Mouse (Mus musculus) left cerebral cortex, adult 18-20 months (tissue): ENCODE results near the gene Dnpep. TPM values are rescaled to one million over a fixed set of nuclear protein-coding genes. Genes with fewer than 3 reads are reported as not detected.

Experiments
- DNase-seq, 2 experiments: peaks; one replicate each; pipeline ENCODE4 v3.0.0; 2021 to 2022; ENCODE audit warnings: low spot score in 2 of 2, mixed read lengths in 1 of 2
- total RNA-seq, 2 experiments: library from RNA; stranded (reverse); gene quantifications; 2 replicates each; pipeline ENCODE4 v1.2.3; 2021

Dnpep gene
- total RNA-seq, 2 experiments from 2014 or later, result 56.5 to 57.4 TPM

DNA sequence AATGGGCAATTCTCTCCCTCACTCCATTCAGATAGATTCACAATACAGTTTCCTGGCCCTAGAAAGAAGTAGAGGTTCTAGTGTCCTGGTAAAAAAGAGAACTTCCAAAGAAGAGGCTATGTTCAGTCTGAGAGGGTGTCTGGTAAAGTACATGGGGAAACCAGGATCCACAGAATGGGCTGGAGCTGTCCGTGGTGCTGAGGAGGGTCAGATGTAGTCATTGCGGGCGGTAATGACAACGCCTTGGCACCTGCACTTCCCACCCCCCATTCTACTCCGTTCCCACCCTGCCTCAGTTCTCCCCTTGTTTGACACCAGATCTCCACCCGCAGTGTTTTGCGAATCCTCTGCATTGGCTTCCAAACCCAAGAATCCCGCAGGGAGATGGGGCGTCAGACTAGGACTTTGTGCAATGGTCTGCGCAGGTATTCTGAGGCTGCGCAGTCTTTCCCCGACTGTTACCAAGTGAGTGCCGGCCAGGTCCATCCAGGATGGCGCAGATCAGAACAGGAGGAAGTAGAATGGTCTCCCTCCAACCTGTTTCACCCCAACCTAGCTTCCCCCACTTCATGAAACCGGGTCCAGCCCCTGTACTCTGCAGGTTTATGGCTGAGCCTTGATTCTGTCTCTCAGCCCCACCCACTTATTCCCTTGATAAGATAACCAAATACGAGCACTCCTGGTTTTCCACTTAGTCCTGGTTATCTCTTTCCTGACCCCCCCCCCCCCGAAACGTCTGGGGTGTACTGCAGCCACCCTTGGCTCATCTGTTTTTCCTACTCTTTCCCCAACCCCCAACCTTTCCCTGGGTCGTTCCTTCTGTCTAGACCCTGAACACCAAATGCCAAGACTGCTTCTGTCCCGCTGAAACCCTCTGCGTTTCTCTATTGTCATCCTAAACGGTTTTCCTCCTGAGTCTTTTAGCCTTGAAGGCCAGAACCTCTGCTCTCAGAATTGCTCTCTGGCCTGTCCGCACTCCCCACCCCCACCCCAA is 40.3 kb downstream of the Dnpep start:
- no peak for DNase-seq

DNA sequence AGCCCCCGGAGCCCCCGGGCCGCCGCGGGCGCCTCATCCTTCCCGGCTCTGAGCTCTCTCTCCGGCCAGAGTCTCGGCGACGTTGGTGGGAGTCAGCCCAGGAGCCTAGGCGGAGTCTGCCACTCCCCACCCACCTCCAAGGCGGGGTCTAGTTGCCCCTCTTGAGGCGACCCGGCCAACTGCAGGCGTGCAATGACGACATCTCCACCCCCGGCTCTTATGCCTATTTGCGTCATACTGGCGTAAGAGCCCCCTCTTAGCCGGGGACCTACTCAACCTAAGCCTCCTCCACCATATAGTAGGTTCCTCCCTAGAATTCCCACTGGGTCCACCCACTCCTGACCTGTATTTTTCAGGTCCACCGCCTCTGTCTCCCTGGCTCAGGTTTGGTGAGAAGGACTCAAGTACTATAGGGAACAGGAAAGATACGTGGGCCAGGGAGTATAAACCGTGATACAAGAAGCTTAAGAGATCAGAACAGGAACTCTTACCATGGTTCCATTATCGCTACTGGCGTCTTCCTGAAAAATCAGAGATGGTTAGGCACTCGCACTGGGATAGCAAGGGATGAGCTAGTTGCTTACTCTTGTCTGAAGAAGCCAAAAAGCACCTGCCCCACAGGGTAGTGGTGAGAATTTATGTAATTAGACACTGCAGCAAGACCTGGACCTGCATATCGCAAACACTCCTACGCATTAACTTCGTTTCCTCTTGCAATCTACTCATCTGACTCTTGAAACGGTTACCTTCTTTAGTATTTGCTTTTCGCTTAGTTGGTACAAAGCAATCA is 53.5 kb downstream of the Dnpep start, which contains the start of gene Ptprn:
TSS of gene Ptprn (minus strand) at position 412 of the 790 bp plus-strand sequence.
- peak; percentile 79 to 84 for DNase-seq

DNA sequence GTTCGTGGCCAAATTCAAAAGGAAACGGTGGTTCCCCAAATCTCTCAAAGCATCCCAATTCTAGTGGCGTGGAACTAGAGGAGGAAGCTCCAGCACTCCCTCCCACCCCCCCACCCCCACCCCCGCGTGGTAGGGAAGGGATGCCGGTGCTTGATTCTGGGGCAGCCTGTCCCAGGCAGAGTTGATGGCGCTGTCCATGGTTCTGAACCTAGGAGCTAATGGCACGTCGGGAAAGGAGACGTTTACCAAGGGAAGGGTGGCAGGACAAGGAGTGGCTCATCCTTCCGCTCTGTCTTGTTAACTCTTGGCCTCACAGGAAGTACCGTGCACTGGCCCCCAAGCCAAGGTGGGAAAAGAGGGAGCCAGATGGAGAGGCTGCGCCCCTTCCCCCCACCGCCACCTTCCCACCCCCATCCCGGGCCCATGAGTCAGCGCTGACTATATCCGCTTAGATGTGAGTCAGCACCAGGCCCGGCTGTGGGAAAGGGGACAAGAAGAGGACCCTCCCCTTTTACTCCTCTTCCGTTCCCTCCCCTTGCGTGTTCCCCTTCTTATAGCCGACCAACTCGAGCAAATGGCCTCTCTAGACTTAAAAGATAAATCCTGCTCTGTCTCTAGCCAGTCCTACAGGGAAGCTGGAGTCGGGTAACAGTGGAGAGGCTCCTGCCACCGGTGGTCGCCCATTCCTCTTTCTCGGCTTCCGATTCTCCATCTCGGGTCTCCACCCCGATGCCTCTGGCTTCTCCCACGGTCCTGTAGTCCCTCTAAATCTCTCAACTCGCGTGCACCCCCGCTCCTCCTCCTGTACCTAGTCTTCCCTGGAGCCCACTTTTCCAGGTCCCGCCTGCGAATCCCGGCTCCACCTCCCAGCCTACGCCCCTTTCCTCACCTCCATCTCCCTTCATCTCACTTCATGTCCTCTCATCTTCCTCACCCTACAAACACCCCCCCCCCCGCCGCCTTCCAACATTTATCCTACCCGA is 54.5 kb downstream of the Dnpep start:
- peak; percentile 65 to 69 for DNase-seq

DNA sequence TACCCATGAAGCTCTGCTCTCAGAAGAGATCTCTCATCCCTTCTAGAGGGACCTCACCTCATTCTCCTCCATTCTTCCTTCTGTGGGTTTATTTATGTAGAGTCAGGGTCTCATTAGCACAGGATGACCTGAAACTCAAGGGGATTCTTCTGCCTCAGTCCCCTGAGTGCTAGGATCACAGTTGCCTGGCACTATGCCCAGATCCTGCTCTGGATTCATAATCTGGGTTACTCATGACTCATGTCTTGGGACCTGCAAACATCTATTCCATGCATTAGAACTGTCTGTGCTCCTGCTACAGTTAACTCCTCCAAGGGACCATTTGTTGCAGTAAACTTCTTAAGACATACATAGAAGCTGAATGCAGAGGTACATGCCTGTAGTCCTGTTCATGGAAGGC is 56.5 kb downstream of the Dnpep start:
- DNase-seq, result peak in 1 of 2 experiments; percentile 46

Other genes with a start within 250 kb of the Dnpep start
- gene Nhej1, start 192.8 kb downstream of the Dnpep start, total RNA-seq, result 1 to 10 TPM; 1.8 to 2.4 TPM
- gene Slc23a3, start 184.1 kb downstream of the Dnpep start, total RNA-seq, result 1 to 10 TPM; 2.0 to 3.9 TPM
- gene Cnppd1, start 175.3 kb downstream of the Dnpep start, total RNA-seq, result 10 to 100 TPM; 31.1 to 35.2 TPM
- 100 to 1,000 TPM; 210 to 215 TPM for gene Retreg2, start 175.2 kb downstream of the Dnpep start, total RNA-seq
- gene Zfand2b, start 149.3 kb downstream of the Dnpep start, total RNA-seq, result 10 to 100 TPM; 26.3 to 29.1 TPM
- 10 to 100 TPM; 20.4 to 22.2 TPM for gene Abcb6, start 137.6 kb downstream of the Dnpep start, total RNA-seq
- gene Ankzf1, start 125.8 kb downstream of the Dnpep start, total RNA-seq, result 10 to 100 TPM; 24.4 to 27.0 TPM
- 100 to 1,000 TPM; 124 to 125 TPM for gene Atg9a, start 125.8 kb downstream of the Dnpep start, total RNA-seq
- 10 to 100 TPM; 10.8 to 12.2 TPM for gene Glb1l, start 107.2 kb downstream of the Dnpep start, total RNA-seq
- 10 to 100 TPM; 86.2 to 89.3 TPM for gene Stk16, start 107.2 kb downstream of the Dnpep start, total RNA-seq
- 100 to 1,000 TPM; 630 to 703 TPM for gene Tuba4a, start 98.1 kb downstream of the Dnpep start, total RNA-seq
- not detected for gene A630095N17Rik, start 85.9 kb downstream of the Dnpep start, total RNA-seq
- 100 to 1,000 TPM; 107 to 116 TPM for gene Dnajb2, start 81.6 kb downstream of the Dnpep start, total RNA-seq
- gene Ptprn, start 53.5 kb downstream of the Dnpep start, total RNA-seq, result 100 to 1,000 TPM; 480 to 486 TPM
- 100 to 1,000 TPM; 169 to 185 TPM for gene Resp18, start 39.6 kb downstream of the Dnpep start, total RNA-seq
- under 1 TPM; 0.88 to 0.91 TPM for gene Des, start 42.3 kb upstream of the Dnpep start, total RNA-seq
- 100 to 1,000 TPM; 181 to 191 TPM for gene Speg, start 57.3 kb upstream of the Dnpep start, total RNA-seq
- gene Gmppa, start 117.9 kb upstream of the Dnpep start, total RNA-seq, result 10 to 100 TPM; 67.1 to 70.4 TPM
- 10 to 100 TPM; 16.2 to 19.6 TPM for gene Asic4, start 132.4 kb upstream of the Dnpep start, total RNA-seq
- gene Chpf, start 161.3 kb upstream of the Dnpep start, total RNA-seq, result 10 to 100 TPM; 87.2 to 93.6 TPM
- gene Tmem198, start 161.5 kb upstream of the Dnpep start, total RNA-seq, result 100 to 1,000 TPM in 1 of 2 experiments, 10 to 100 TPM in 1; 93.8 to 107 TPM
- 10 to 100 TPM; 26.6 to 29.6 TPM for gene Obsl1, start 188.5 kb upstream of the Dnpep start, total RNA-seq
- gene Inha, start 189.1 kb upstream of the Dnpep start, total RNA-seq, result 10 to 100 TPM; 21.5 to 25.2 TPM
- gene Stk11ip, start 203.5 kb upstream of the Dnpep start, total RNA-seq, result 10 to 100 TPM; 30.9 to 34.9 TPM
- 100 to 1,000 TPM; 175 to 178 TPM for gene Slc4a3, start 228.3 kb upstream of the Dnpep start, total RNA-seq